8 mouse cellular contexts compared by ENCODE assay signal in the genomic region with DNA sequence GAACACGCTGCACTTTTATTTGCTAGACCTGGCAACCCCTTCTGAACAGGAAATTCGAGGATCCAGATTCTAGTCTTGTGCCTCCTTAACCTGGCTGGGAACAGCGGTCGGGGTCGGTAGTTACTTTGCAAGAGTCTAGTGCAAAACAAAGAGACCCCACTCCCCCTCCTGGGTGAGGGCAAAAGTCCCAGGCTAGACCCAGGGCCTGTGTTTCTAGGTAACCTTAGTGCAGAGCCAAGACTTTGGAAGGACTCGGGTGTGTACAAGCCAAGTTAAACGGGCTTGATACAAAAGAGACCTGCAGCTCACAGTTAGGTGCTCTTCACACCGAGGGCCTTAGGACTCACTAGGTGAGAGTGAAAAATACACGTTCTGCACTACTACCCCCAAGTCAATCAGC. TPM values are rescaled to one million over a fixed set of nuclear protein-coding genes. Genes with fewer than 3 reads are reported as not detected.
DNase-seq lines count a peak whose midpoint lies in the region; ATAC-seq and TF ChIP-seq lines count a peak whose summit lies in the region.

No protein-coding gene starts in this region.

- no peak overlapping the region for H3K27ac ChIP-seq in kidney, embryonic 16.5 days (ENCODE audit: low read length)
- H3K27ac ChIP-seq in kidney, adult 2 months (ENCODE audit: insufficient read depth, low read depth, low read length): no peak overlapping the region
- H3K27ac ChIP-seq in forebrain, embryonic 11.5 days (ENCODE audit: low read depth, low read length): no peak overlapping the region
- no peak overlapping the region for H3K27ac ChIP-seq in intestine, postnatal 0 days (ENCODE audit: low read depth, low read length)

- H3K27me3 ChIP-seq in kidney, embryonic 16.5 days (ENCODE audit: insufficient read depth, low read length): no peaks in the 10 kb centered on the region
- no peaks in the 10 kb centered on the region for H3K27me3 ChIP-seq in kidney, adult 2 months (replicated peaks; ENCODE audit: control insufficient read depth, insufficient read depth, low read length)
- H3K27me3 ChIP-seq in forebrain, embryonic 11.5 days (ENCODE audit: control insufficient read depth, insufficient read depth, low read length): peaks cover 2% of the 10 kb centered on the region; the same call in 1 of the 2 replicates
- H3K27me3 ChIP-seq in intestine, postnatal 0 days (replicated peaks; ENCODE audit: control insufficient read depth, insufficient read depth, low read length): no peaks in the 10 kb centered on the region
- no peaks in the 10 kb centered on the region for H3K27me3 ChIP-seq in myocyte (ENCODE audit: control insufficient read depth, insufficient read depth, insufficient read length)

- peaks cover 14% of the 10 kb centered on the region for H3K4me1 ChIP-seq in kidney, embryonic 16.5 days (ENCODE audit: insufficient read depth, low read length)
- H3K4me1 ChIP-seq in kidney, adult 2 months (ENCODE audit: control insufficient read depth, insufficient read depth, low read length): no peaks in the 10 kb centered on the region
- H3K4me1 ChIP-seq in forebrain, embryonic 11.5 days (replicated peaks; ENCODE audit: control insufficient read depth, insufficient read depth, low read length): peaks cover 2% of the 10 kb centered on the region; the same call in 1 of the 2 replicates
- H3K4me1 ChIP-seq in intestine, postnatal 0 days (replicated peaks; ENCODE audit: control insufficient read depth, insufficient read depth, low read length): no peaks in the 10 kb centered on the region; the same call in 1 of the 2 replicates

- peak overlapping the region; percentile 76 for H3K4me2 ChIP-seq in kidney, embryonic 16.5 days (replicated peaks; ENCODE audit: low read depth, low read length)
- peak overlapping the region; percentile 88 for H3K4me2 ChIP-seq in forebrain, embryonic 11.5 days (ENCODE audit: low read depth, low read length, severe bottlenecking)
- peak overlapping the region; percentile 79 for H3K4me2 ChIP-seq in intestine, postnatal 0 days (replicated peaks; ENCODE audit: low read depth)
- H3K4me2 ChIP-seq in myocyte (ENCODE audit: low read depth): peak overlapping the region; percentile 80

- no peaks in the 10 kb centered on the region for H3K36me3 ChIP-seq in kidney, embryonic 16.5 days (ENCODE audit: insufficient read depth, low read length)
- no peaks in the 10 kb centered on the region for H3K36me3 ChIP-seq in kidney, adult 2 months (ENCODE audit: control insufficient read depth, insufficient read depth, low read length)
- H3K36me3 ChIP-seq in forebrain, embryonic 11.5 days (ENCODE audit: control insufficient read depth, insufficient read depth, low read length): no peaks in the 10 kb centered on the region
- no peaks in the 10 kb centered on the region for H3K36me3 ChIP-seq in intestine, postnatal 0 days (ENCODE audit: control insufficient read depth, insufficient read depth)
- no peaks in the 10 kb centered on the region for H3K36me3 ChIP-seq in myocyte (ENCODE audit: control insufficient read depth, insufficient read depth)

- no peaks in the 10 kb centered on the region for H3K79me2 ChIP-seq in myocyte (ENCODE audit: control insufficient read depth, insufficient read depth)

- ATAC-seq in kidney, embryonic 16.5 days (ENCODE audit: low FRiP score, low TSS enrichment): no peak
- ATAC-seq in forebrain, embryonic 11.5 days (replicated peaks; ENCODE audit: low FRiP score): no peak
- ATAC-seq in intestine, postnatal 0 days: no peak

- WGBS in kidney, embryonic 16.5 days: 50% methylated on average over 9 of the region's 9 CpGs
- WGBS in kidney, adult 2 months: 62% methylated on average over 9 of the region's 9 CpGs
- 57% methylated on average over 9 of the region's 9 CpGs for WGBS in forebrain, embryonic 11.5 days
- 60% methylated on average over 9 of the region's 9 CpGs for WGBS in intestine, postnatal 0 days

- H3ac ChIP-seq in myocyte (ENCODE audit: control insufficient read depth, insufficient read length): no peak overlapping the region

- TF ChIP-seq CTCF in kidney, adult 2 months (conservative IDR thresholded peaks at IDR 0.05; ENCODE audit: insufficient read depth, insufficient read length, low read depth, low read length): no peak
- TF ChIP-seq CTCF in intestine, postnatal 0 days (IDR thresholded peaks at IDR 0.05; ENCODE audit: low read depth): no peak

- H3K9ac ChIP-seq in kidney, embryonic 16.5 days (replicated peaks; ENCODE audit: low read length): peak overlapping the region; percentile 73
- H3K9ac ChIP-seq in forebrain, embryonic 11.5 days (ENCODE audit: low read length): peak overlapping the region; percentile 48
- H3K9ac ChIP-seq in intestine, postnatal 0 days (ENCODE audit: low read depth, low read length): peak overlapping the region; percentile 35; the same call in 1 of the 2 replicates

- H3K9me3 ChIP-seq in kidney, embryonic 16.5 days (ENCODE audit: low read length): no peaks in the 10 kb centered on the region
- no peaks in the 10 kb centered on the region for H3K9me3 ChIP-seq in forebrain, embryonic 11.5 days (ENCODE audit: control insufficient read depth, low read length)
- no peaks in the 10 kb centered on the region for H3K9me3 ChIP-seq in intestine, postnatal 0 days (ENCODE audit: control insufficient read depth)

- intact Hi-C loops in left cerebral cortex, postnatal 25 days (cut with DNase I): no loop called here

- no peak for TF ChIP-seq POLR2A in kidney, adult 2 months (IDR thresholded peaks at IDR 0.05; ENCODE audit: low read depth, low read length)
- TF ChIP-seq POLR2A in myocyte (IDR thresholded peaks at IDR 0.05; ENCODE audit: insufficient read length, low read depth): no peak

- DNase-seq in kidney, adult 2 months: no peak
- no peak for DNase-seq in forebrain, embryonic 11.5 days (ENCODE audit: low spot score)
- DNase-seq in cerebellum, postnatal 25 days: no peak
- no peak for DNase-seq in left cerebral cortex, postnatal 25 days (ENCODE audit: low spot score in 2 of 2)
- DNase-seq in gastrocnemius, postnatal 10 days: no peak

- H3K4me3 ChIP-seq in kidney, embryonic 16.5 days (ENCODE audit: low read length): peak overlapping the region; percentile 49
- H3K4me3 ChIP-seq in kidney, adult 2 months (ENCODE audit: insufficient read depth, low read depth, low read length): no peak overlapping the region
- H3K4me3 ChIP-seq in forebrain, embryonic 11.5 days (ENCODE audit: low read depth, low read length): peak overlapping the region; percentile 24
- H3K4me3 ChIP-seq in intestine, postnatal 0 days (ENCODE audit: low read depth, low read length): peak overlapping the region; percentile 40; the same call in 1 of the 2 replicates
- H3K4me3 ChIP-seq in myocyte: no peak overlapping the region

TF ChIP-seq in myocyte, 11 proteins besides CTCF, POLR2A, EP300 and RAD21:
- TF ChIP-seq REST (IDR thresholded peaks at IDR 0.05; ENCODE audit: insufficient read depth, insufficient read length) (no peak), MYOG (IDR thresholded peaks at IDR 0.05; ENCODE audit: control insufficient read depth in 1 of 3, insufficient read depth in 1 of 3, insufficient read length in 2 of 3, low read depth in 2 of 3) (no peak), POLR2AphosphoS2 (IDR thresholded peaks at IDR 0.05; ENCODE audit: insufficient read length, low read depth) (no peak), CEBPB (IDR thresholded peaks at IDR 0.05; ENCODE audit: insufficient read depth, poor library complexity, severe bottlenecking) (no peak), SRF (IDR thresholded peaks at IDR 0.05; ENCODE audit: control insufficient read depth, insufficient read length, low read depth) (no peak), MAX (IDR thresholded peaks at IDR 0.05; ENCODE audit: low read depth) (no peak)
TF ChIP-seq in myocyte: peak in this region for 0.

RNA-seq across cellular contexts. Expression of a gene that starts 53.7 kb away (rescaled TPM):
- polyA plus RNA-seq in kidney, embryonic 16.5 days (2015; fragmentation: Nextera tagmentation; extraction: Ambion mirVana): 31.2 and 35.3 TPM in 2 replicates
- polyA plus RNA-seq in kidney, adult 2 months (2012; rRNA removed): 21.6 and 27.1 TPM in 2 replicates
- polyA plus RNA-seq in forebrain, embryonic 11.5 days (2014; fragmentation: Nextera tagmentation; extraction: Ambion mirVana): 39.4 and 40.8 TPM in 2 replicates
- polyA plus RNA-seq in intestine, postnatal 0 days (2015; fragmentation: Nextera tagmentation; extraction: Ambion mirVana): 22.7 and 33.1 TPM in 2 replicates
- polyA plus RNA-seq in myocyte (2012; fragmentation: generic; extraction: Trizol): 7.1 TPM
- 10 to 100 TPM; 82.9 to 83.8 TPM for total RNA-seq in left cerebral cortex, postnatal 25 days (2021)
- total RNA-seq in gastrocnemius, postnatal 10 days (2021): 10 to 100 TPM; 39.3 to 47.6 TPM

Comparison
In these comparisons a context has a peak if more than half of its experiments do, and no peak if none do; other contexts are left out.
1. H3K4me3 ChIP-seq: peak in kidney, embryonic 16.5 days (single experiment), forebrain, embryonic 11.5 days (single experiment) and intestine, postnatal 0 days (single experiment); none in kidney, adult 2 months (single experiment) and myocyte (single experiment).
2. Peak in every context shown above with its lines, with median percentiles within 50 percentile points of each other: H3K4me2 ChIP-seq and H3K9ac ChIP-seq.